Mouse (Mus musculus) megakaryocyte, embryonic 14.5 days (primary cell): ENCODE measurements at regions not wholly inside any gene's neighbourhood (a gene's known extent, or its start where the extent isn't known, plus 50 kb on each side); places are given as distances from the start of the nearest gene placed in this dataset.

Experiments used
- H3K27me3 ChIP-seq: replicated peaks from 2 replicates; pipeline ENCODE3; 2012; ENCODE audit warnings: inconsistent platforms
- H3K36me3 ChIP-seq: replicated peaks from 2 replicates; pipeline ENCODE3; 2012; ENCODE audit warnings: low read length, inconsistent platforms, mixed read lengths
- H3K4me1 ChIP-seq: 2 replicates; pipeline ENCODE4 v1.6.1; 2012; ENCODE audit warnings: inconsistent platforms
- H3K4me3 ChIP-seq: replicated peaks from 2 replicates; pipeline ENCODE3; 2012; ENCODE audit warnings: moderate library complexity, mild to moderate bottlenecking, inconsistent platforms
- H3K9me3 ChIP-seq: 2 replicates; pipeline ENCODE4 v1.6.1; 2012; ENCODE audit warnings: inconsistent platforms
- FLI1 ChIP-seq: IDR thresholded peaks from 2 replicates; pipeline ENCODE4 v1.6.1; 2012; ENCODE audit warnings: low read length, inconsistent platforms, mixed read lengths
- GATA1 ChIP-seq: IDR thresholded peaks from 3 replicates; pipeline ENCODE4 v1.6.1; 2012; ENCODE audit warnings: mixed read lengths, low read length, inconsistent platforms, borderline replicate concordance

DNA sequence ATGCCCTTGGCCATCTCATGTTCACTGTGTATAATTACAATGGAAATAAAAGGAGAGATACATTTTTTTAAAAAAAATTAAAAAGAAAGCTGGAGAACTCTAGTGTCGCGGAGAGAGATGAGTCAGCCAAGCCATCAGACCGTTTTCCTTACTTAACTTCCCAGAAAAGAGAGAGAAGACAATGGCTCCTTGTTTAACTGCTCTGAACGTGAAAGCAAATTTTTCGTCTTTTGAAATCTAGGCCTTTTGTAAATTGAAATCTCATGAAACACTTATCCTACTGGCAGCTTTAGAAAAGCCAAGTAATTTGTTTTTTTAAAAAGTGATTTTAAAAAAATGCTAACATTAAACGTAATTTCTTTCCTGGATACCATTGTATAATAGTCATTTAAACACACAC is 89.7 kb upstream of the Runx1 start:
- Histone ChIP-seq H3K4me3 (no peak overlapping the region), H3K36me3 (no peaks in the 10 kb centered on the region), H3K9me3 (no peaks in the 10 kb centered on the region), H3K4me1 (peaks cover 15% of the 10 kb centered on the region), H3K27me3 (peaks cover 6% of the 10 kb centered on the region)
- TF ChIP-seq FLI1 (no peak), GATA1 (no peak)

DNA sequence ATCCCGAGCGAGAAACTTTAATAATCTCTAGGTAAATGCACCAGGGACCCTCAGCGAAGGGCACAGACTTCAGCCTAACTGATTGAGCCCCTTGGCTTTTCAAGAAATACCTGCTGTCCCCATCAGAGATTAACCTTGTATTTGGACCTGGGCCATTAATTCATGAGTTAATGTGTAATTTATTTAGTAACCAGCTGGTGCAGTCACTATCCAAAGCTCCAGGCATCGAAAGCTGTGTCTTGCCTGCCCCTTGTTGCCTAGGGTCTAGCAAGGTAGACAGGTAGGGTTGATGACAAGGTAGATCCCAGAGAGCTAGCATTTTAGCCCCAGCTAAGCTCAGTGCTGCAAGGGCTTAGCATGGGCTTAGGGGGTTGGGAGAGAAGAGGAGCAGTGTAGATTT is 80.9 kb upstream of the Runx1 start:
- TF ChIP-seq GATA1 (no peak), FLI1 (no peak)
- H3K9me3 ChIP-seq: no peaks in the 10 kb centered on the region
- H3K4me1 ChIP-seq: peaks cover 41% of the 10 kb centered on the region

DNA sequence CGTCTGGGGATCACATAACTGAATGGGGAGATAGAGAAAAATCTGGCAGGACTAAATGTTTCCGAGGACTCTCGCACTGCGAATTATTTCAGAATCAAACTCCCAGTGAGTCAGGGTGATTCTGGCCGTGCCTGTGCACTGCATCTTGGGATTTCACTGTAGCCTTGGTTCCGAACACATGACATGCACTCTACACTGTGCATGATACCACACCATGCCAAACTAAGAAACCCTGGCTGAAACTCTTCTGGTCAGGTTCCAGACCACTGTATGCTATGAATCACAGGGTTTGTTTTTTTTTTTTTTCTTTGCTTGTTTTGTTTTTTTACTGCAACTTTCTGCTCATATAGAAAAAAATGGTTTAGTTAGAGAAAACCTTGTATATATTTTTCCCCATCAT is 79.7 kb upstream of the Runx1 start:
- no peaks in the 10 kb centered on the region for H3K36me3 ChIP-seq

More for the DNA sequence above, 80.9 kb upstream of the Runx1 start:
- Histone ChIP-seq H3K36me3 (no peaks in the 10 kb centered on the region), H3K27me3 (peaks cover 30% of the 10 kb centered on the region), H3K4me3 (no peak overlapping the region)

DNA sequence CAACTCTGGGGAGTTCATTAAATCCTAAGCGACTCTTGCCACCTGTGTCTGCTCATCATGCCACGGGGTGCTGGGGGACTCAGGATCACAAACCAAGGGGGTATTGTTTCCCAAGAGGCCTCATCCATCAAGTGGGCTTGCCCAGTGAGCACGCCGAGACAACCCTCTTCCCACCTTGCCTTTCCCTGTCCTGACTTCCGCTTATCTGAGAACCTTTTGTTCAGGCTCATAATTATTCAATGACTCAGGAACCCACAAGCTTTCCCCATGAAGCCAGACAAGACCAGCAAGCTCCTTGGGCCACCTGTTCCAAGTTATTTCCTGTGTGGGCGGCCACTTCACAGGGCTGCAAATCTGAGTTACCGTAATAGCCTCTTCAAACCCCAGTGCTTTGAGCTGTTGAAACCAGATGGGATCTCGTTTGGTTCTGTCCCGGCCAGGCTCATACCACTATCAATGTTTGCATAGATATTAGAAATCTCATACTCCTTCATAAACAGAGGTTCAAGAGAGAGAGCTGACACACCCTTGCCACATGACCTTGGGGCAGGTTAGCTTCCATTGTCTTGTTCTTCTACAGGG is 78.0 kb upstream of the Runx1 start:
- Histone ChIP-seq H3K4me3 (peak overlapping the region; percentile 40), H3K27me3 (peaks cover 22% of the 10 kb centered on the region)

More for the DNA sequence above, 79.7 kb upstream of the Runx1 start:
- peaks cover 34% of the 10 kb centered on the region for H3K4me1 ChIP-seq
- peaks cover 29% of the 10 kb centered on the region for H3K27me3 ChIP-seq
- H3K9me3 ChIP-seq: no peaks in the 10 kb centered on the region
- no peak overlapping the region for H3K4me3 ChIP-seq
- no peak for TF ChIP-seq FLI1

DNA sequence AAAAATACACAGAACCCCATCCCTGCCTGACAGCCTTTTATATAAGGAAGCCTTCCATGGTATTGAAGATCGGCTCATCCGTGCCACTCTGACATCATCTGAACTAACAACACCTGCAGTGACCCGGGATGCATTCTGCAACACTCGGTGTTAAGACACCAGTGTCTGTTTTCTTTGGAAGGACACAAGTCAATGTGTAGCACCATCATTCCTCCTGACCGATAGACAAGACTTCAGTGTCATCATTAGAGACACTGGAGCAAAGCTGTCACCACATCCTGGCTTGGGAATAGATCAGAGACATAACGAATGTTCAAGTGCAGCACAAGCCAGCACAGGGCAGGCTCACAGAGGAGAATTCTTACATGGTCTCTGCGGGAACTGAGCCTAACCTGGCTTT is 77.5 kb upstream of the Runx1 start:
- no peaks in the 10 kb centered on the region for H3K36me3 ChIP-seq
- peaks cover 21% of the 10 kb centered on the region for H3K27me3 ChIP-seq

More for the DNA sequence above, 78.0 kb upstream of the Runx1 start:
- TF ChIP-seq FLI1: no peak
- TF ChIP-seq GATA1: no peak
- H3K4me1 ChIP-seq: peaks cover 39% of the 10 kb centered on the region
- H3K36me3 ChIP-seq: no peaks in the 10 kb centered on the region
- H3K9me3 ChIP-seq: no peaks in the 10 kb centered on the region

DNA sequence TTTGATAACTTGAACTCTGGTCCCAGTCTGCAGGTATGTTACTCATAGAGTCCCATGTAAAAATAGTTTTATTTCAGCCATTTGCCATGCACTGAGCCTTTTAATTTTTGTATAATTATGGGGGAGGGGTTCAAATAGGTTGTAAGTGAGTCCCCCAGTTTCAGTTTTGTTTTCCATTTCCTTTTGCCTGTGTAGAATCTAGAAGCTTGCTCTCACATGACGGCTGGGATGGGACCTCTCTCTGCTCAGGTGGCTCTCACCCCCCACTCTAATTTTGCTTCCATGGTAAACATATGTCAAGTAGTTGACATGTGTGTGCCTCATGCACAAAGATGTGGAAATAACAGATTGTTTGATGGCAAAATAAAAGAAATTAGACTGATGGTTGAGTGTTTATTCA is 73.8 kb upstream of the Runx1 start:
- no peak for TF ChIP-seq FLI1
- TF ChIP-seq GATA1: no peak
- Histone ChIP-seq H3K9me3 (no peaks in the 10 kb centered on the region), H3K4me1 (peaks cover 44% of the 10 kb centered on the region), H3K27me3 (peaks cover 3% of the 10 kb centered on the region), H3K4me3 (no peak overlapping the region), H3K36me3 (no peaks in the 10 kb centered on the region)

More for the DNA sequence above, 77.5 kb upstream of the Runx1 start:
- no peaks in the 10 kb centered on the region for H3K9me3 ChIP-seq
- no peak overlapping the region for H3K4me3 ChIP-seq
- peaks cover 40% of the 10 kb centered on the region for H3K4me1 ChIP-seq
- TF ChIP-seq FLI1 (no peak), GATA1 (no peak)

DNA sequence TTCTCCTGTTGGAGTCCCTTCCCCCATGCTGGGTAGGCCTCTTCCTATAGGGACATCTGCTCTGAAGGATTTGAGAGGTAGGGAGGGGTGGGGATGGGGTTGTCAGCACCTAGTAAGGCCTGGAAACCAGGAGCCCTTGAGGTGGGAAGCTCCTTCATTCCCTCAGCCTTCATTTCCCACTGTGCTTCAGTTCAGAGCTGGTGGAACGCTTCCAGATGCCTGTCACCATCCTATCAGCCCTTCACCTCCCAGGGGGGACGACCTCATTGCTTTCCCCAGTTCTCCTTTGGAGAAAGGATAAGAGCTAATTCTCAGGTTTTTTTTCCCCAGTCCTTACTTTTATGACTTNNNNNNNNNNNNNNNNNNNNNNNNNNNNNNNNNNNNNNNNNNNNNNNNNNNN is 65.8 kb upstream of the Runx1 start:
- TF ChIP-seq GATA1 (no peak), FLI1 (no peak)
- Histone ChIP-seq H3K27me3 (no peaks in the 10 kb centered on the region), H3K36me3 (no peaks in the 10 kb centered on the region)

DNA sequence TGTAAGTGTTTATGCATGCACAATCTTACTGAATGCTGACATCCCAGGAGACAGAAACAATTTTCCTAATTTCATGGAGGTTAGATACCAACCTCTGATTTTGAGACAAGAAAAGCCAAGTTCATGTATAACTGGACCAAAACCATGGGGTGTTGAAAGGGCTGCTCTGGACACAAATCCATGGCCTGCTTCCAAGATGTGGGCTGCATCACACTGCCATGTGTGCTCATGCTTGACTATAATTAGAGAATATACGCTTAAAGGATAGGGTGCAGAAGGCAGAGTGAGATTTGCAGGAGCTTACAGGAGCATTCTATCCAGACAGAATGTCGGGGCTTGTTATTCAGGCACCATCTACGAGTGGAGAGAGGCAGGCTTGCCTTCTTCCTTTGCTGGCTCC is 64.8 kb upstream of the Runx1 start:
- TF ChIP-seq FLI1 (no peak), GATA1 (no peak)

More for the DNA sequence above, 65.8 kb upstream of the Runx1 start:
- Histone ChIP-seq H3K4me3 (no peak overlapping the region), H3K9me3 (no peaks in the 10 kb centered on the region), H3K4me1 (peaks cover 22% of the 10 kb centered on the region)

DNA sequence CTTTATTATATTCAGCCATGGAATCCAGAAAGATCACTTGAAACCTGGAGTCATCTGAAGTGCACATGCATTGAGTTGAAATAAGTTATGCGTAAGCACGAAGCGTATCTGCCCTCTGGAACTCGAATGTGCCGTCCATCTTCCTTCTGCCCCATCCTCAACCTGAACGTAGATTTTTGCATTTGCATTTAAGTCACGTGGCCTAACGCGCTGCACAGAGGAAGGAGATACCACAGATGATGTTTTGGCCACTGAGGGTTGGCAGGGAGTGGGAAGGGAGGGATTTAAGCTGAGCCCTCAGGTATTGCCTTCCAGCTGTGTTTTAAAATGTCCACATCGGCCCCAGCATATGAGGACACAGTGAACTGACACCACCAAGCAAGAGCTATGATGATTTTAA is 63.6 kb upstream of the Runx1 start:
- Histone ChIP-seq H3K4me3 (no peak overlapping the region), H3K36me3 (no peaks in the 10 kb centered on the region), H3K27me3 (no peaks in the 10 kb centered on the region), H3K4me1 (peaks cover 38% of the 10 kb centered on the region), H3K9me3 (no peaks in the 10 kb centered on the region)
- no peak for TF ChIP-seq FLI1
- no peak for TF ChIP-seq GATA1

More for the DNA sequence above, 64.8 kb upstream of the Runx1 start:
- Histone ChIP-seq H3K9me3 (no peaks in the 10 kb centered on the region), H3K4me3 (no peak overlapping the region), H3K36me3 (no peaks in the 10 kb centered on the region), H3K4me1 (peaks cover 28% of the 10 kb centered on the region), H3K27me3 (no peaks in the 10 kb centered on the region)

DNA sequence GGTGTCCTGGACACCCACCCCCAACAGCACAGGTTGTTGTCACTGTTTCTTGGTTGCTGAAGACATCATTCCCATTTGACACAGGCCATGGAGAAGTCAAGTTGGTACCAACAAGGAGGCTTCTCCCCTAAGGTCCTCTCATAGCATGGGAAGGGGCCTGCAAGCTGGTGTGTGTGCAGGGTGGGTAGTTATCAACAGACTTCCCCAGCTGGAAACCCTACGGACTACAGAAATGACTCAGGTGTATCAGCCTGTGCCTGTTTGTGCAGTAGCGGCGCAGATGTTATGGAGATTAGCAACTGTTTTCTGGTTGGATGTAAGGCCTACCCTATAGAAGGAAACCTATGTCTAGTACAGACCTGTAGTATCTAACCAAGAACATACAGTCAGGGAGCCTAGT is 60.3 kb upstream of the Runx1 start:
- peaks cover 61% of the 10 kb centered on the region for H3K4me1 ChIP-seq
- H3K9me3 ChIP-seq: no peaks in the 10 kb centered on the region
- TF ChIP-seq FLI1 (no peak), GATA1 (no peak)
- no peaks in the 10 kb centered on the region for H3K36me3 ChIP-seq
- no peaks in the 10 kb centered on the region for H3K27me3 ChIP-seq
- no peak overlapping the region for H3K4me3 ChIP-seq
